Comparison of ENCODE assay signal across 8 mouse cellular contexts in genomic region chr10:127739083-127739660, GRCm38 (mm10). TPM values are rescaled to one million over a fixed set of nuclear protein-coding genes. Genes with fewer than 3 reads are reported as not detected.
DNase-seq lines count a peak whose midpoint lies in the region; ATAC-seq and TF ChIP-seq lines count a peak whose summit lies in the region.

Gene Zbtb39 (plus strand): TSS chr10:127739538.

- peak within 1 kb of the TSS; percentile 83 for H3K27ac ChIP-seq in limb, embryonic 13.5 days
- peak within 1 kb of the TSS; percentile 84 for H3K27ac ChIP-seq in midbrain, embryonic 14.5 days (replicated peaks; ENCODE audit: low read depth, low read length)
- H3K27ac ChIP-seq in spleen, adult 2 months (ENCODE audit: insufficient read depth, low read length), result peak within 1 kb of the TSS; percentile 26; the same call in 1 of the 2 replicates

- ATAC-seq in limb, embryonic 13.5 days (ENCODE audit: low FRiP score, low read depth), result peak; percentile 84
- ATAC-seq in midbrain, embryonic 14.5 days (ENCODE audit: low FRiP score, low TSS enrichment), result peak; percentile 86

- peak within 1 kb of the TSS; percentile 83 for H3K4me2 ChIP-seq in limb, embryonic 13.5 days (replicated peaks)
- peak within 1 kb of the TSS; percentile 72 for H3K4me2 ChIP-seq in midbrain, embryonic 14.5 days (ENCODE audit: low read length)

- peak; percentile 74 for DNase-seq in layer of hippocampus, adult 11-12 months (ENCODE audit: low spot score)
- DNase-seq in layer of hippocampus, adult 9-10 months (ENCODE audit: low spot score), result no peak
- peak; percentile 76 for DNase-seq in embryo, embryonic 9.5 days (ENCODE audit: extremely low spot score)
- DNase-seq in heart, adult 18-20 months, result peak; percentile 82 to 84
- peak; percentile 71 for DNase-seq in kidney, adult 11 months
- peak; percentile 89 for DNase-seq in midbrain, embryonic 14.5 days
- DNase-seq in spleen, adult 2 months (ENCODE audit: low read depth in 1 of 2, low spot score in 2 of 2), result peak; percentile 53 to 72

- H3K27me3 ChIP-seq in limb, embryonic 13.5 days, result no peaks in the 10 kb centered on the region
- H3K27me3 ChIP-seq in midbrain, embryonic 14.5 days (ENCODE audit: control insufficient read depth, insufficient read depth, low read length), result no peaks in the 10 kb centered on the region
- H3K27me3 ChIP-seq in spleen, adult 2 months (ENCODE audit: control insufficient read depth, insufficient read depth, low read length), result no peaks in the 10 kb centered on the region; the same call in 1 of the 2 replicates

- TF ChIP-seq POLR2A in spleen, adult 2 months (IDR thresholded peaks at IDR 0.05; ENCODE audit: low read depth, low read length), result no peak

- peaks cover 32% of the 10 kb centered on the region for H3K36me3 ChIP-seq in limb, embryonic 13.5 days
- peaks cover 28% of the 10 kb centered on the region for H3K36me3 ChIP-seq in midbrain, embryonic 14.5 days (ENCODE audit: control insufficient read depth, insufficient read depth, low read length)
- H3K36me3 ChIP-seq in spleen, adult 2 months (ENCODE audit: control insufficient read depth, insufficient read depth, low read length), result peaks cover 23% of the 10 kb centered on the region

- H3K9ac ChIP-seq in limb, embryonic 13.5 days, result peak within 1 kb of the TSS; percentile 99
- peak within 1 kb of the TSS; percentile 98 for H3K9ac ChIP-seq in midbrain, embryonic 14.5 days (replicated peaks; ENCODE audit: low read length)

- 1% methylated on average over 55 of the region's 61 CpGs for WGBS in limb, embryonic 13.5 days
- whole genome bisulfite sequencing in midbrain, embryonic 14.5 days, result 1% methylated on average over 47 of the region's 61 CpGs
- under 1% methylated on average over 38 of the region's 61 CpGs for WGBS in spleen, adult 2 months

- H3K4me1 ChIP-seq in limb, embryonic 13.5 days, result peaks cover 15% of the 10 kb centered on the region
- peaks cover 12% of the 10 kb centered on the region for H3K4me1 ChIP-seq in midbrain, embryonic 14.5 days (ENCODE audit: control insufficient read depth, insufficient read depth, low read length)
- peaks cover 17% of the 10 kb centered on the region; the same call in 1 of the 2 replicates for H3K4me1 ChIP-seq in spleen, adult 2 months (ENCODE audit: control insufficient read depth, insufficient read depth, insufficient read length)

- no peaks in the 10 kb centered on the region for H3K9me3 ChIP-seq in limb, embryonic 13.5 days
- no peaks in the 10 kb centered on the region for H3K9me3 ChIP-seq in midbrain, embryonic 14.5 days (ENCODE audit: control insufficient read depth, low read length)

- peak; percentile 34; the same call in 1 of the 2 replicates for TF ChIP-seq CTCF in spleen, adult 2 months (IDR thresholded peaks at IDR 0.05; ENCODE audit: extremely low read depth, insufficient read depth, insufficient read length, insufficient replicate concordance)

- peak within 1 kb of the TSS; percentile 98 for H3K4me3 ChIP-seq in limb, embryonic 13.5 days
- peak within 1 kb of the TSS; percentile 92 for H3K4me3 ChIP-seq in midbrain, embryonic 14.5 days (replicated peaks; ENCODE audit: low read depth, low read length)
- H3K4me3 ChIP-seq in spleen, adult 2 months (ENCODE audit: extremely low read depth, insufficient read depth, insufficient read length), result peak within 1 kb of the TSS; percentile 79

RNA-seq across cellular contexts. Expression of gene Zbtb39, which starts in this region (rescaled TPM):
- total RNA-seq in heart, adult 18-20 months (2021), result 1 to 10 TPM; 6.8 to 7.6 TPM
- polyA plus RNA-seq in limb, embryonic 13.5 days (2015; fragmentation: Nextera tagmentation; extraction: Ambion mirVana), result 3.9 and 4.0 TPM in 2 replicates
- polyA plus RNA-seq in midbrain, embryonic 14.5 days (2014; fragmentation: Nextera tagmentation; extraction: Ambion mirVana), result 5.5 and 6.2 TPM in 2 replicates
- 5.6 and 6.0 TPM in 2 replicates for polyA plus RNA-seq in spleen, adult 2 months (2012; rRNA removed)

Comparison
In these comparisons a context has a peak if more than half of its experiments do, and no peak if none do; other contexts are left out.
1. H3K27ac ChIP-seq: peak in every context shown above with its lines; median percentile 84 in midbrain, embryonic 14.5 days; 83 in limb, embryonic 13.5 days; 26 in spleen, adult 2 months.